Comparison of ENCODE assay signal across 8 mouse cellular contexts in genomic region chr15:88662111-88662850, GRCm38 (mm10).
A peak's percentile ranks its signal among the peaks of the same experiment; 100 is the strongest.
DNase-seq lines count a peak whose midpoint lies in the region; ATAC-seq and TF ChIP-seq lines count a peak whose summit lies in the region.

No protein-coding gene starts in this region.

- no peak overlapping the region for H3K9ac ChIP-seq in kidney, embryonic 14.5 days (ENCODE audit: low read depth, low read length)
- no peak overlapping the region for H3K9ac ChIP-seq in forebrain, embryonic 13.5 days
- H3K9ac ChIP-seq in hindbrain, embryonic 12.5 days = no peak overlapping the region
- H3K9ac ChIP-seq in midbrain, embryonic 13.5 days (replicated peaks) = no peak overlapping the region
- H3K9ac ChIP-seq in stomach, postnatal 0 days (ENCODE audit: low read length) = no peak overlapping the region

- 8% methylated on average over 22 of the region's 22 CpGs for WGBS in kidney, embryonic 14.5 days
- WGBS in forebrain, embryonic 13.5 days = 9% methylated on average over 22 of the region's 22 CpGs
- WGBS in hindbrain, embryonic 12.5 days = 6% methylated on average over 22 of the region's 22 CpGs
- 11% methylated on average over 22 of the region's 22 CpGs for WGBS in limb, embryonic 10.5 days
- 10% methylated on average over 22 of the region's 22 CpGs for WGBS in midbrain, embryonic 13.5 days
- WGBS in stomach, postnatal 0 days = 6% methylated on average over 22 of the region's 22 CpGs

- TF ChIP-seq POLR2A in brain, embryonic 14.5 days (IDR thresholded peaks at IDR 0.05; ENCODE audit: borderline replicate concordance, extremely low read depth, insufficient read depth, insufficient read length, poor library complexity, severe bottlenecking) = no peak

- no peaks in the 10 kb centered on the region for H3K4me1 ChIP-seq in kidney, embryonic 14.5 days (ENCODE audit: control insufficient read depth, insufficient read depth, low read length)
- peaks cover 11% of the 10 kb centered on the region for H3K4me1 ChIP-seq in forebrain, embryonic 13.5 days
- peaks cover 5% of the 10 kb centered on the region; the same call in 1 of the 2 replicates for H3K4me1 ChIP-seq in hindbrain, embryonic 12.5 days
- peaks cover 9% of the 10 kb centered on the region for H3K4me1 ChIP-seq in limb, embryonic 10.5 days
- peaks cover 5% of the 10 kb centered on the region; the same call in 1 of the 2 replicates for H3K4me1 ChIP-seq in midbrain, embryonic 13.5 days (replicated peaks)
- no peaks in the 10 kb centered on the region for H3K4me1 ChIP-seq in stomach, postnatal 0 days (replicated peaks; ENCODE audit: control insufficient read depth, insufficient read depth)

- ATAC-seq in kidney, embryonic 14.5 days (ENCODE audit: low FRiP score, low TSS enrichment) = no peak
- no peak for ATAC-seq in forebrain, embryonic 13.5 days
- ATAC-seq in hindbrain, embryonic 12.5 days (ENCODE audit: low FRiP score) = no peak
- ATAC-seq in midbrain, embryonic 13.5 days = no peak
- no peak for ATAC-seq in stomach, postnatal 0 days (ENCODE audit: low FRiP score, low TSS enrichment)

- H3K4me3 ChIP-seq in kidney, embryonic 14.5 days (ENCODE audit: low read length) = no peak overlapping the region
- peak overlapping the region; percentile 3; the same call in 1 of the 2 replicates for H3K4me3 ChIP-seq in forebrain, embryonic 13.5 days
- no peak overlapping the region for H3K4me3 ChIP-seq in hindbrain, embryonic 12.5 days
- H3K4me3 ChIP-seq in limb, embryonic 10.5 days = no peak overlapping the region
- H3K4me3 ChIP-seq in midbrain, embryonic 13.5 days (replicated peaks) = no peak overlapping the region; the same call in 1 of the 2 replicates
- H3K4me3 ChIP-seq in stomach, postnatal 0 days (ENCODE audit: low read depth, low read length) = no peak overlapping the region

- peak; percentile 19 for DNase-seq in kidney, adult 11 months
- DNase-seq in brain, embryonic 14.5 days (ENCODE audit: low read depth) = peak; percentile 64
- DNase-seq in limb, embryonic 10.5 days (ENCODE audit: low spot score) = peak; percentile 71
- peak; percentile 67 for DNase-seq in stomach, postnatal 0 days (ENCODE audit: low spot score)

- H3K9me3 ChIP-seq in kidney, embryonic 14.5 days (ENCODE audit: control insufficient read depth, low read length) = no peaks in the 10 kb centered on the region
- H3K9me3 ChIP-seq in forebrain, embryonic 13.5 days (replicated peaks) = no peaks in the 10 kb centered on the region
- H3K9me3 ChIP-seq in hindbrain, embryonic 12.5 days (replicated peaks) = no peaks in the 10 kb centered on the region
- no peaks in the 10 kb centered on the region for H3K9me3 ChIP-seq in limb, embryonic 10.5 days (replicated peaks)
- H3K9me3 ChIP-seq in midbrain, embryonic 13.5 days = no peaks in the 10 kb centered on the region
- no peaks in the 10 kb centered on the region for H3K9me3 ChIP-seq in stomach, postnatal 0 days (ENCODE audit: control insufficient read depth, low read length)

- H3K36me3 ChIP-seq in kidney, embryonic 14.5 days (ENCODE audit: control insufficient read depth, insufficient read depth, low read length) = no peaks in the 10 kb centered on the region
- no peaks in the 10 kb centered on the region for H3K36me3 ChIP-seq in forebrain, embryonic 13.5 days (ENCODE audit: poor library complexity, severe bottlenecking)
- H3K36me3 ChIP-seq in hindbrain, embryonic 12.5 days = no peaks in the 10 kb centered on the region
- no peaks in the 10 kb centered on the region for H3K36me3 ChIP-seq in limb, embryonic 10.5 days
- H3K36me3 ChIP-seq in midbrain, embryonic 13.5 days = no peaks in the 10 kb centered on the region
- H3K36me3 ChIP-seq in stomach, postnatal 0 days (ENCODE audit: control insufficient read depth, insufficient read depth, low read length) = no peaks in the 10 kb centered on the region

- no peak for TF ChIP-seq EP300 in stomach, postnatal 0 days (optimal IDR thresholded peaks at IDR 0.05)

- no peak overlapping the region for H3K27ac ChIP-seq in kidney, embryonic 14.5 days (ENCODE audit: low read depth, low read length)
- H3K27ac ChIP-seq in forebrain, embryonic 13.5 days = no peak overlapping the region
- H3K27ac ChIP-seq in hindbrain, embryonic 12.5 days = no peak overlapping the region
- no peak overlapping the region for H3K27ac ChIP-seq in limb, embryonic 10.5 days
- H3K27ac ChIP-seq in midbrain, embryonic 13.5 days = no peak overlapping the region
- no peak overlapping the region for H3K27ac ChIP-seq in stomach, postnatal 0 days (replicated peaks)

- H3K27me3 ChIP-seq in kidney, embryonic 14.5 days (ENCODE audit: control insufficient read depth, insufficient read depth, low read length) = peaks cover 6% of the 10 kb centered on the region; the same call in 1 of the 2 replicates
- peaks cover 16% of the 10 kb centered on the region for H3K27me3 ChIP-seq in forebrain, embryonic 13.5 days
- peaks cover 17% of the 10 kb centered on the region for H3K27me3 ChIP-seq in hindbrain, embryonic 12.5 days
- peaks cover 15% of the 10 kb centered on the region for H3K27me3 ChIP-seq in limb, embryonic 10.5 days (ENCODE audit: low read depth, poor library complexity, severe bottlenecking)
- peaks cover 14% of the 10 kb centered on the region for H3K27me3 ChIP-seq in midbrain, embryonic 13.5 days
- H3K27me3 ChIP-seq in stomach, postnatal 0 days (ENCODE audit: control insufficient read depth, insufficient read depth, low read length) = no peaks in the 10 kb centered on the region

- H3K4me2 ChIP-seq in kidney, embryonic 14.5 days (replicated peaks; ENCODE audit: low read depth, low read length) = no peak overlapping the region; the same call in 1 of the 2 replicates
- H3K4me2 ChIP-seq in forebrain, embryonic 13.5 days = peak overlapping the region; percentile 47
- peak overlapping the region; percentile 38 for H3K4me2 ChIP-seq in hindbrain, embryonic 12.5 days (replicated peaks)
- H3K4me2 ChIP-seq in midbrain, embryonic 13.5 days (replicated peaks) = peak overlapping the region; percentile 38
- peak overlapping the region; percentile 23; the same call in 1 of the 2 replicates for H3K4me2 ChIP-seq in stomach, postnatal 0 days (replicated peaks; ENCODE audit: low read depth)

- TF ChIP-seq CTCF in brain, embryonic 14.5 days (IDR thresholded peaks at IDR 0.05; ENCODE audit: borderline replicate concordance, extremely low read depth, insufficient read depth, insufficient read length) = peak; percentile 90
- peak; percentile 81 for TF ChIP-seq CTCF in stomach, postnatal 0 days (IDR thresholded peaks at IDR 0.05; ENCODE audit: low read depth)

Comparison
In these comparisons a context has a peak if more than half of its experiments do, and no peak if none do; other contexts are left out.
1. DNase-seq: peak in every context shown above with its lines; median percentile 71 in limb, embryonic 10.5 days; 67 in stomach, postnatal 0 days; 64 in brain, embryonic 14.5 days; 19 in kidney, adult 11 months.